In genomic region chr8:47989211-47989610, GRCm38 (mm10) we compare ENCODE assay signal across 8 mouse cellular contexts. TPM values are rescaled to one million over a fixed set of nuclear protein-coding genes. Genes with fewer than 3 reads are reported as not detected.
A peak's percentile ranks its signal among the peaks of the same experiment; 100 is the strongest.
DNase-seq lines count a peak whose midpoint lies in the region; ATAC-seq and TF ChIP-seq lines count a peak whose summit lies in the region.

No protein-coding gene starts in this region.

- no peak for TF ChIP-seq CTCF in cortical plate, adult 2 months (IDR thresholded peaks at IDR 0.05; ENCODE audit: extremely low read depth, insufficient read depth, low read length)
- no peak for TF ChIP-seq CTCF in hindbrain, postnatal 0 days (IDR thresholded peaks at IDR 0.05; ENCODE audit: low read depth)
- no peak for TF ChIP-seq CTCF in midbrain, postnatal 0 days (IDR thresholded peaks at IDR 0.05)

- DNase-seq in kidney, postnatal 14 days, result no peak
- no peak for DNase-seq in hindbrain, postnatal 0 days (ENCODE audit: low spot score)
- no peak for DNase-seq in midbrain, postnatal 0 days (ENCODE audit: low spot score)
- DNase-seq in adrenal gland, adult 2 months, result no peak
- no peak for DNase-seq in adrenal gland, postnatal 4 days (ENCODE audit: low spot score in 2 of 2)
- no peak for DNase-seq in left cerebral cortex, adult 8-10 months (ENCODE audit: low spot score in 2 of 2)

- no peaks in the 10 kb centered on the region for H3K36me3 ChIP-seq in kidney, embryonic 16.5 days (ENCODE audit: insufficient read depth, low read length)
- H3K36me3 ChIP-seq in hindbrain, postnatal 0 days (ENCODE audit: insufficient read depth, low read length), result no peaks in the 10 kb centered on the region
- H3K36me3 ChIP-seq in midbrain, postnatal 0 days (ENCODE audit: insufficient read depth, low read length), result no peaks in the 10 kb centered on the region

- H3K27ac ChIP-seq in kidney, embryonic 16.5 days (ENCODE audit: low read length), result peak overlapping the region; percentile 31; the same call in 1 of the 2 replicates
- H3K27ac ChIP-seq in cortical plate, adult 2 months (ENCODE audit: insufficient read depth, low read length), result no peak overlapping the region
- no peak overlapping the region for H3K27ac ChIP-seq in hindbrain, postnatal 0 days
- no peak overlapping the region for H3K27ac ChIP-seq in midbrain, postnatal 0 days (ENCODE audit: low read depth, low read length)

- H3K4me2 ChIP-seq in kidney, embryonic 16.5 days (replicated peaks; ENCODE audit: low read depth, low read length), result peak overlapping the region; percentile 95
- H3K4me2 ChIP-seq in hindbrain, postnatal 0 days (ENCODE audit: low read depth, low read length), result peak overlapping the region; percentile 92
- peak overlapping the region; percentile 91 for H3K4me2 ChIP-seq in midbrain, postnatal 0 days (ENCODE audit: low read depth, low read length, poor library complexity, severe bottlenecking)

- no peaks in the 10 kb centered on the region for H3K27me3 ChIP-seq in kidney, embryonic 16.5 days (ENCODE audit: insufficient read depth, low read length)
- H3K27me3 ChIP-seq in hindbrain, postnatal 0 days (ENCODE audit: insufficient read depth, low read length), result no peaks in the 10 kb centered on the region
- H3K27me3 ChIP-seq in midbrain, postnatal 0 days (ENCODE audit: insufficient read depth, low read length), result no peaks in the 10 kb centered on the region

- no peak for TF ChIP-seq POLR2A in cortical plate, adult 2 months (IDR thresholded peaks at IDR 0.05; ENCODE audit: extremely low read depth, insufficient read depth, low read length)

- no peaks in the 10 kb centered on the region for H3K9me3 ChIP-seq in kidney, embryonic 16.5 days (ENCODE audit: low read length)
- no peaks in the 10 kb centered on the region for H3K9me3 ChIP-seq in hindbrain, postnatal 0 days (ENCODE audit: low read length)
- no peaks in the 10 kb centered on the region for H3K9me3 ChIP-seq in midbrain, postnatal 0 days (ENCODE audit: low read length)

- 9% methylated on average over 8 of the region's 8 CpGs for WGBS in kidney, embryonic 16.5 days
- 20% methylated on average over 8 of the region's 8 CpGs for WGBS in hindbrain, postnatal 0 days
- 26% methylated on average over 8 of the region's 8 CpGs for WGBS in midbrain, postnatal 0 days

- no peak for ATAC-seq in kidney, embryonic 16.5 days (ENCODE audit: low FRiP score, low TSS enrichment)
- no peak for ATAC-seq in hindbrain, postnatal 0 days
- no peak for ATAC-seq in midbrain, postnatal 0 days (ENCODE audit: low FRiP score)

- H3K9ac ChIP-seq in kidney, embryonic 16.5 days (replicated peaks; ENCODE audit: low read length), result peak overlapping the region; percentile 97
- peak overlapping the region; percentile 93 for H3K9ac ChIP-seq in hindbrain, postnatal 0 days (replicated peaks; ENCODE audit: low read length)
- H3K9ac ChIP-seq in midbrain, postnatal 0 days (replicated peaks; ENCODE audit: low read length, poor library complexity, severe bottlenecking), result peak overlapping the region; percentile 95

- peaks cover 60% of the 10 kb centered on the region for H3K4me1 ChIP-seq in kidney, embryonic 16.5 days (ENCODE audit: insufficient read depth, low read length)
- peaks cover 2% of the 10 kb centered on the region; the same call in 1 of the 2 replicates for H3K4me1 ChIP-seq in cortical plate, adult 2 months (ENCODE audit: control insufficient read depth, insufficient read depth, low read length)
- H3K4me1 ChIP-seq in hindbrain, postnatal 0 days (ENCODE audit: insufficient read depth, low read length), result no peaks in the 10 kb centered on the region; the same call in 1 of the 2 replicates
- H3K4me1 ChIP-seq in midbrain, postnatal 0 days (ENCODE audit: insufficient read depth, low read length), result peaks cover 6% of the 10 kb centered on the region; the same call in 1 of the 2 replicates

- peak overlapping the region; percentile 97 for H3K4me3 ChIP-seq in kidney, embryonic 16.5 days (ENCODE audit: low read length)
- peak overlapping the region; percentile 67 for H3K4me3 ChIP-seq in cortical plate, adult 2 months (ENCODE audit: insufficient read depth, low read length)
- H3K4me3 ChIP-seq in hindbrain, postnatal 0 days (ENCODE audit: low read length), result peak overlapping the region; percentile 87
- H3K4me3 ChIP-seq in midbrain, postnatal 0 days (ENCODE audit: low read depth, low read length), result peak overlapping the region; percentile 91

RNA-seq across cellular contexts. Expression of gene Wwc2, which starts 1.5 kb away (rescaled TPM):
- polyA plus RNA-seq in kidney, embryonic 16.5 days (2015; fragmentation: Nextera tagmentation; extraction: Ambion mirVana), result 16.7 and 17.9 TPM in 2 replicates
- 10.1 and 10.5 TPM in 2 replicates for polyA plus RNA-seq in cortical plate, adult 2 months (2012; rRNA removed)
- total RNA-seq in hindbrain, postnatal 0 days (2014; rRNA removed), result 10.0 and 11.2 TPM in 2 replicates
- 5.2 and 5.3 TPM in 2 replicates for polyA plus RNA-seq in hindbrain, postnatal 0 days (2015; fragmentation: Nextera tagmentation; extraction: Ambion mirVana)
- 9.6 and 10.1 TPM in 2 replicates for total RNA-seq in midbrain, postnatal 0 days (2014; rRNA removed)
- polyA plus RNA-seq in midbrain, postnatal 0 days (2015; fragmentation: Nextera tagmentation; extraction: Ambion mirVana), result 4.0 and 4.5 TPM in 2 replicates
- total RNA-seq in adrenal gland, adult 2 months (2021), result 10 to 100 TPM; 21.9 to 25.7 TPM
- polyA plus RNA-seq in adrenal gland, adult 2 months (2012; rRNA removed), result 13.0 and 13.1 TPM in 2 replicates
- 10 to 100 TPM; 30.8 to 35.5 TPM for total RNA-seq in adrenal gland, postnatal 4 days (2021)
- 10 to 100 TPM; 24.4 to 25.9 (median 24.8) TPM for total RNA-seq in left cerebral cortex, adult 8-10 months (2022)
